Comparison of ENCODE assay signal across 11 mouse cellular contexts in the genomic region with DNA sequence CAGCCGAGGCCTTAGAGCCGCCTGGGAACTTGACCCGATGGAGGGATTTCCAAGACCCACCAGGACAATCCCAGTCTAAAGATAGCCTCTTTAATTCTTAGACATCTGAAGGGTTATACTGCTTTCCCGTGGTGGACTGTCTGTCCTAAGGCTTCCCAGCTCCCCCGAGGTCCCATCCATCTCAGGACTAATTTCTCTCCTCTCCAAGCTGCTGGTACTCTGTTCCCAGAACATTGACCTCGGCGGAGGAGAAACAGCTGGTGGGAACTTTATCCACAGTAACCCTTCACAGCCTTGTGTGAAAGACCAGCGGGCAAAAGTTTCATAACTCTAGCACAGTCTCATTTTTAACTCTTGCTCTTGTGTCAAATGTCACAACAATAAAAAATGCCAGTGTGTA. TPM values are rescaled to one million over a fixed set of nuclear protein-coding genes. Genes with fewer than 3 reads are reported as not detected.
DNase-seq lines count a peak whose midpoint lies in the region; ATAC-seq and TF ChIP-seq lines count a peak whose summit lies in the region.
"Had no signal": no experiment of that assay in that cellular context is flagged by ENCODE, and none has a peak within 500 bp of the region (broad histone marks: within the 10 kb centered on the region; RNA-seq: fewer than 3 reads in every experiment).

No protein-coding gene starts in this region.

- no peak overlapping the region for H3K9ac ChIP-seq in lung, embryonic 15.5 days
- H3K9ac ChIP-seq: heart, embryonic 13.5 days; liver, postnatal 0 days had no signal

- no peak overlapping the region for H3K4me3 ChIP-seq in spleen, adult 2 months (ENCODE audit: extremely low read depth, insufficient read depth, insufficient read length)
- H3K4me3 ChIP-seq in lung, embryonic 15.5 days, result no peak overlapping the region
- H3K4me3 ChIP-seq: heart, embryonic 13.5 days; myocyte had no signal

- TF ChIP-seq POLR2A in spleen, adult 2 months (IDR thresholded peaks at IDR 0.05; ENCODE audit: low read depth, low read length), result no peak

- no peak for TF ChIP-seq CTCF in spleen, adult 2 months (IDR thresholded peaks at IDR 0.05; ENCODE audit: extremely low read depth, insufficient read depth, insufficient read length, insufficient replicate concordance)

- H3K4me2 ChIP-seq in lung, embryonic 15.5 days, result no peak overlapping the region
- H3K4me2 ChIP-seq: heart, embryonic 13.5 days had no signal

- H3K4me1 ChIP-seq in spleen, adult 2 months (ENCODE audit: control insufficient read depth, insufficient read depth, insufficient read length), result no peaks in the 10 kb centered on the region
- H3K4me1 ChIP-seq in lung, embryonic 15.5 days, result peaks cover 32% of the 10 kb centered on the region

- no peaks in the 10 kb centered on the region for H3K9me3 ChIP-seq in lung, embryonic 15.5 days
- H3K9me3 ChIP-seq: heart, embryonic 13.5 days had no signal

- 79% methylated on average over 8 of the region's 8 CpGs for WGBS in spleen, adult 2 months
- WGBS in lung, embryonic 15.5 days, result 28% methylated on average over 8 of the region's 8 CpGs

- peaks cover 2% of the 10 kb centered on the region; the same call in 1 of the 2 replicates for H3K36me3 ChIP-seq in spleen, adult 2 months (ENCODE audit: control insufficient read depth, insufficient read depth, low read length)
- peaks cover 4% of the 10 kb centered on the region; the same call in 1 of the 2 replicates for H3K36me3 ChIP-seq in lung, embryonic 15.5 days

- H3K27ac ChIP-seq in spleen, adult 2 months (ENCODE audit: insufficient read depth, low read length), result peak overlapping the region; percentile 27; the same call in 1 of the 2 replicates
- H3K27ac ChIP-seq in lung, embryonic 15.5 days, result peak overlapping the region; percentile 35; the same call in 1 of the 2 replicates
- H3K27ac ChIP-seq: heart, embryonic 13.5 days had no signal

- peak; percentile 58; the same call in 1 of the 2 replicates for ATAC-seq in lung, embryonic 15.5 days (ENCODE audit: borderline replicate concordance, extremely low read depth, low FRiP score, low TSS enrichment)
- ATAC-seq in CD4-positive, CD25-positive, alpha-beta regulatory T cell, adult 4 months, result no peak
- ATAC-seq: liver, postnatal 0 days had no signal

- DNase-seq in spleen, adult 2 months (ENCODE audit: low read depth in 1 of 2, low spot score in 2 of 2), result no peak
- no peak for DNase-seq in spleen, postnatal 4 days (ENCODE audit: low spot score in 2 of 2)
- peak; percentile 25 for DNase-seq in kidney, adult 18-20 months
- no peak for DNase-seq in cerebellum, adult 11-12 months
- DNase-seq in neural tube, embryonic 10.5 days (ENCODE audit: extremely low spot score, low spot score), result no peak
- DNase-seq: cerebellum, adult 2 months; liver, postnatal 0 days had no signal

- no peaks in the 10 kb centered on the region for H3K27me3 ChIP-seq in spleen, adult 2 months (ENCODE audit: control insufficient read depth, insufficient read depth, low read length)
- no peaks in the 10 kb centered on the region for H3K27me3 ChIP-seq in lung, embryonic 15.5 days
- H3K27me3 ChIP-seq: heart, embryonic 13.5 days had no signal

RNA-seq across cellular contexts. Expression of gene Cdc7, which starts 25.1 kb away (rescaled TPM):
- 6.8 and 6.9 TPM in 2 replicates for polyA plus RNA-seq in spleen, adult 2 months (2012; rRNA removed)
- polyA plus RNA-seq in lung, embryonic 15.5 days (2015; fragmentation: Nextera tagmentation; extraction: Ambion mirVana), result 47.4 and 49.5 TPM in 2 replicates
- 10 to 100 TPM; 19.1 to 23.9 TPM for polyA plus RNA-seq in CD4-positive, CD25-positive, alpha-beta regulatory T cell, adult 4 months (2017; shearing (Covaris generic))
